Mouse (Mus musculus) spleen, adult 2 months (tissue): Measurements from ENCODE around the gene Ly86. TPM values are rescaled to one million over a fixed set of nuclear protein-coding genes. Genes with fewer than 3 reads are reported as not detected.
A peak's percentile ranks its signal among the peaks of the same experiment; 100 is the strongest.

ENCODE experiments used
- DNase-seq, 2 experiments: peaks; one replicate each; pipeline versions ENCODE4 v3.0.0 to v3.0.0-alpha.2; 2012 to 2021; ENCODE audit warnings: low spot score in 2 of 2, low read depth in 1 of 2
- H3K27ac ChIP-seq: fragments of 200-500 bp; 2 replicates; pipeline ENCODE4 v1.5.1; 2012; ENCODE audit warnings: low read length, inconsistent platforms; ENCODE audit not compliant: insufficient read depth
- H3K27me3 ChIP-seq: fragments of 200-500 bp; 2 replicates; pipeline ENCODE4 v1.6.1; 2012; ENCODE audit warnings: mild to moderate bottlenecking, moderate library complexity, low read length, inconsistent platforms; ENCODE audit not compliant: control insufficient read depth, insufficient read depth
- H3K36me3 ChIP-seq: fragments of 200-500 bp; 2 replicates; pipeline ENCODE4 v1.6.1; 2012; ENCODE audit warnings: mild to moderate bottlenecking, low read length, inconsistent platforms; ENCODE audit not compliant: control insufficient read depth, insufficient read depth
- H3K4me1 ChIP-seq: fragments of 200-500 bp; 2 replicates; pipeline ENCODE4 v1.6.1; 2011; ENCODE audit warnings: inconsistent platforms; ENCODE audit not compliant: control insufficient read depth, insufficient read depth, insufficient read length
- H3K4me3 ChIP-seq: fragments of 200-500 bp; 2 replicates; pipeline ENCODE4 v1.5.1; 2011; ENCODE audit warnings: mild to moderate bottlenecking, inconsistent platforms; ENCODE audit not compliant: insufficient read depth, insufficient read length; ENCODE audit errors: extremely low read depth
- CTCF ChIP-seq: fragments of 200-500 bp; IDR thresholded peaks from 2 replicates; pipeline ENCODE4 v1.5.1; 2011; ENCODE audit warnings: mild to moderate bottlenecking, inconsistent platforms; ENCODE audit not compliant: insufficient read depth, insufficient read length, insufficient replicate concordance; ENCODE audit errors: extremely low read depth
- POLR2A ChIP-seq: fragments of 200-500 bp; IDR thresholded peaks from 2 replicates; pipeline ENCODE4 v1.6.1; 2011; ENCODE audit warnings: low read depth, low read length, inconsistent platforms
- WGBS: fragments of 180-500 bp; shearing (Covaris S2); methylation state at CpG from one replicate; pipeline ENCODE4 v1.1.7; 2018; 5-methylcytosine and 5-hydroxymethylcytosine counted together
- polyA plus RNA-seq: library from polyadenylated mRNA; depleted of rRNA; stranded (reverse); fragments of >200 nt; gene quantifications from 2 replicates; pipeline ENCODE4 v1.2.3, GENCODE M21; 2012

Gene Ly86
- polyA plus RNA-seq, 1 experiment, result 49.3 TPM

- WGBS, result 83% methylated on average over 10 of the region's 10 CpGs
These were observed 114.0 kb downstream of the Ly86 start for GRCm38 (mm10) chr13:37459022-37459421.

GRCm38 (mm10) chr13:37459957-37460930 is 115.2 kb downstream of the Ly86 start:
- Histone ChIP-seq H3K4me3 (no peak overlapping the region), H3K4me1 (no peaks in the 10 kb centered on the region), H3K27ac (no peak overlapping the region), H3K27me3 (no peaks in the 10 kb centered on the region), H3K36me3 (no peaks in the 10 kb centered on the region)
- no peak for DNase-seq
- no peak for TF ChIP-seq CTCF
- TF ChIP-seq POLR2A, result no peak
- WGBS, result 87% methylated on average over 28 of the region's 28 CpGs

More at GRCm38 (mm10) chr13:37459022-37459421, 114.0 kb downstream of the Ly86 start:
- Histone ChIP-seq H3K36me3 (no peaks in the 10 kb centered on the region), H3K27me3 (no peaks in the 10 kb centered on the region), H3K27ac (no peak overlapping the region), H3K4me3 (no peak overlapping the region), H3K4me1 (no peaks in the 10 kb centered on the region)
- DNase-seq, result no peak
- TF ChIP-seq CTCF (no peak), POLR2A (no peak)

- no peak overlapping the region for H3K4me3 ChIP-seq
- H3K4me1 ChIP-seq, result no peaks in the 10 kb centered on the region
- H3K36me3 ChIP-seq, result no peaks in the 10 kb centered on the region
- 55% methylated on average over 12 of the region's 12 CpGs for whole genome bisulfite sequencing
- TF ChIP-seq CTCF, result no peak
- TF ChIP-seq POLR2A, result no peak
- H3K27ac ChIP-seq, result no peak overlapping the region
- H3K27me3 ChIP-seq, result no peaks in the 10 kb centered on the region
- no peak for DNase-seq
These were observed 117.2 kb downstream of the Ly86 start for GRCm38 (mm10) chr13:37462049-37462702.

GRCm38 (mm10) chr13:37465710-37466109 is 120.7 kb downstream of the Ly86 start:
- DNase-seq, result no peak
- TF ChIP-seq CTCF (no peak), POLR2A (no peak)
- Histone ChIP-seq H3K27me3 (no peaks in the 10 kb centered on the region), H3K36me3 (no peaks in the 10 kb centered on the region), H3K4me3 (no peak overlapping the region), H3K27ac (no peak overlapping the region), H3K4me1 (no peaks in the 10 kb centered on the region)
- WGBS, result 93% methylated on average over 6 of the region's 6 CpGs

GRCm38 (mm10) chr13:37467795-37468194 is 122.8 kb downstream of the Ly86 start:
- Histone ChIP-seq H3K27me3 (no peaks in the 10 kb centered on the region), H3K4me1 (no peaks in the 10 kb centered on the region), H3K4me3 (no peak overlapping the region), H3K27ac (no peak overlapping the region), H3K36me3 (no peaks in the 10 kb centered on the region)
- TF ChIP-seq POLR2A (no peak), CTCF (peak; percentile 17; the same call in 1 of the 2 replicates)
- DNase-seq, result peak; percentile 27 to 49
- whole genome bisulfite sequencing, result 15% methylated on average over 8 of the region's 8 CpGs
